Mouse (Mus musculus): ENCODE results near the gene Nop58.
"Not testable (repeated sequence)": the region's sequence is repeated elsewhere in the genome, so short reads cannot be mapped to it uniquely, and the experiment has no call there.

Gene Nop58

GRCm38 (mm10) chr1:59719900-59720299 is 35.1 kb downstream of the Nop58 start:
- peak; percentile 58 for DNase-seq (ENCODE audit: low read depth, low spot score)

GRCm38 (mm10) chr1:59725661-59726060 is 40.9 kb downstream of the Nop58 start:
- no peak for DNase-seq (ENCODE audit: low read depth, low spot score)

- DNase-seq (ENCODE audit: low read depth, low spot score) = no peak
Measured at GRCm38 (mm10) chr1:59730106-59730505, 45.3 kb downstream of the Nop58 start.

DNA sequence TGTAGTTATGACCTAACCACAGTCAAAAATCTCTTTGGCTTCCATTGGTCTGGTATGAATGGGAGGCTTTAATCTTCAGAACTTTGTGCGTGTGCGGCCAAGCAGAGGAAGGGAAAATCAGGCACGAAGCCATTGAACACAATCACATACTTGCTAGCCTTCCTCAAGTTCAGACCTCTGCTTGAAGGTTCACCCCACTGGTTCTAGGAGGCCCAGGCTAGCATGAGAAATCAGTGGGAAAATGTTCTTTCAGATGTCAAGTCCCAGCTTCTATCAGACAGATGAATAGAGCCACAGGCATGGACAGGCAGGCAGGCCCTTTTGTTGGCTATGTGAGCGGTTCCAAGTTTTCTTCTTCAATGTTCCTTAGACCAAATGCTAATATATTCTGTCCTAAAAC is 46.0 kb downstream of the Nop58 start:
- no peak for DNase-seq (ENCODE audit: low read depth, low spot score)

DNA sequence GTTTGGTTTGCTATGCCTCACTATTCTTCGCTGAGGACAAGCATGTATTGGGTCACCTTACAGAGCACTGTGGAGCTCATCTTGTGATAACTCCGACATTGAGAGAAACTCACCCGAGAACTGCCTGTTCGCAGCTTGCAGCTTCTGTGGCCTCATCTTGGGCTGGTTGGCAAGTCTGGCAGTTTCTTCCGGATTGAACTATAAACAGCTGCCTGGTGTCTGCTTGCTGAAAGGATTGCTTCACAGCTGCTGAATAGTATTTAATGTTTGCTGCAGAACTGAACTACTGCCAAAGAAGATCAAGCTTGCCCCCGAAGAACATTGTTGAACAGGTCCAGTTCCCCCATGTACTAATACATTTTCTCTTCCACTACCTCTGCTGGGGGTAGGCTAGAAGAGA is 49.3 kb downstream of the Nop58 start:
- DNase-seq (ENCODE audit: low read depth, low spot score) = peak; percentile 48

DNA sequence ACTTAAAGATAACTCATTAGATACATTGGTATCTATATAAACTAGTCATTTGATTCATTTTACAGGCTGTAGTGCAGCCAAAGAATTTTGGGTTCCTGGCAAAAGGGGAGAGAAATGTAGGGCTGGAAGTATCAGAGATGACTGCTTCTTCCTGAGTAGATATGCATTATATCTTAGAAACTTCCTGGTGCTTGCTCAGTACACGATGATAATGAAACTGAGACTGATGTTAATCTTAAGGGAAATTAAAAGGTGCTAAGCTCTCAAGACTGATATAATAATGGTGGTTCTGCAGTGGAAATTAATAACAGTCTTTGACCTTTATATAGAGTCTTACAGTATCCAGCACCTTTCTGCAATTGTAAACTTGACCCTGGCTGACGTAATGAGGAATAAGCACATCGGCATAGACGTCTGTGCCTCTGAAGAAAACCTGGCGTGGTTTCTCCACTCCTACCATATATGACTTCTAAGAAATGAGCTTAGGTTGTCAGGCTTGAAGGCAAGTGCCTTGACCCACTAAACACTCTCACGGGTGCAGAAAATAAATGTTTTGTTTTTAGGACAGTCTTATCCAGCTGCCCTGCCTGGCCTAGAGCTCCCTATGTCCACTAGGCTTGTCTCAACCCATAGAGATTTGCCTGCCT is 54.1 kb downstream of the Nop58 start:
- no peak for DNase-seq (ENCODE audit: low read depth, low spot score)

DNA sequence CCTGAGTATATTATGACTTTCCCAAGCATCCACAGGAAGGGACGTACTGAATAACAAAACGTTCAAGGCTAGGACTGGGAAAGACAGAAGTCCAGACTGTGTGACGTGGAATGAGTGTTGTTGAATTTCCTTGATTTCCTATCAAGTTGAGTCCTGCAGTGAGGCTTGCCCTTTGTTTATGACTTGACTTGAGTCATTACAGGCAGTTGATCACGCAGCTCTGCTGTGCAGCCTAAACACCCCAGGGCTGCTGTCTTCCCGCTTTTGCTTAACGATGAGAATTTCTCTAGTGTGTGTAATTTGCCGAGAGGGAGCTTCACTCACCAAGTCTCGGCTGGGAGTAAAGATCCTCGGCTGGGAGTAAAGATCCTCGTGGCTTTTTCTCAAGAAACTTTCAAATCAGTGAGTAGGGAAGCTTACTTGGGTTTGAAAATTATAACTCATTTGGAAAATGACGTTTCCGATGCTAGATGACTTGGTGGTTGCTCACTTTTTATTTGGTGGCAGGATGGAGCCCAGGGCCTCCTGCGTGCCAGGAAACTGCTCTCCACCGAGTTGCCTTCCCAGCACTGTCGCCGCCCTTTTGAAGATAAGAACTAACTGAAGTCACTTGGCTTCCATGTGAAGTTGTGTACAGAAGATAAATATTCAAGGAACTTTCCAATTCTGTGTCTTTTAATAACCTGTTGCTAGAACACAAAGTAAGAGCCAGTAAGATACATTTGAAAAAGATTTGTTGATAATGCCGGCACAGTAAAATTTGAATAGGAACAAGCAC is 55.0 kb downstream of the Nop58 start:
- no peak for DNase-seq (ENCODE audit: low read depth, low spot score)

DNA sequence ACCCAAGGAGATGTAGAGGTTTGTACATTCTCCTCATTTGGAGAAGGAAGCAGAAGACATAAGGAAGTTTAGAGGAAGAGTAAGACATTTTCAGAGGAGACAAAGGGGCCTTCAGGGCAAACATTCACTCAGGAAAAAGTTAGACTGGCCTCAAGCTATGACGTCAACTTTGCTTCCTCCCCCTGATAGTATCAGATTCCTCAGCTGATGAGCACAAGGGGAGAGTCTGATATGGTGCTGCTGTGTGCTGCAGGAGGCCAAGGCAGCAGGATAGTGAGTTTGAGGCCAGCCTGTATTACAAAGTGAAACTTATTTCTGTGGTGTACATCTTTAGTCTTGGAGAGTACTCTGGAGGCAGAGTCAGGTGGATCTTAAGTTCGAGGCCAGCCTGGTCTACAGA is 64.3 kb downstream of the Nop58 start:
- no peak for DNase-seq (ENCODE audit: low read depth, low spot score)

GRCm38 (mm10) chr1:59749724-59750123 is 65.0 kb downstream of the Nop58 start:
- not testable (repeated sequence) for DNase-seq (ENCODE audit: low read depth, low spot score)

DNA sequence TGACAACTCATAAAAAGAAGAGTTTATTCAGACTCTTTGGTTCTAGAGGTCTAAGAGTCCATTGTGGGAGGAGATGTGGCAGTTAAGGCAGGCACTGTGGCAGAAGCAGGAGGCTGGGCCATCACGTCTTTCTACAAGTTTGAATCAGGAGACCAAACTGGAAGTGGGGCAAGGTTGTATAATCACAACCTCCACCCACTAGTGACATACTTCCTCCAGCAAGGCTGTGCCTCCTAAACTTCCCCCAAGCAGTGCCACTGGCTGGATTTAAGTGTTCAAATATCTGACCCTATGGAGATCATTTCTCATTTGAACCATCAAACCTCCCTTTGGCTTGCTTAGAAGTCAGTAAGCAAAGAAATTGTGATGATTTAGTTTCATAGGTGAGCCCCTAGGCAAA is 70.5 kb downstream of the Nop58 start:
- DNase-seq (ENCODE audit: low read depth, low spot score) = no peak

DNA sequence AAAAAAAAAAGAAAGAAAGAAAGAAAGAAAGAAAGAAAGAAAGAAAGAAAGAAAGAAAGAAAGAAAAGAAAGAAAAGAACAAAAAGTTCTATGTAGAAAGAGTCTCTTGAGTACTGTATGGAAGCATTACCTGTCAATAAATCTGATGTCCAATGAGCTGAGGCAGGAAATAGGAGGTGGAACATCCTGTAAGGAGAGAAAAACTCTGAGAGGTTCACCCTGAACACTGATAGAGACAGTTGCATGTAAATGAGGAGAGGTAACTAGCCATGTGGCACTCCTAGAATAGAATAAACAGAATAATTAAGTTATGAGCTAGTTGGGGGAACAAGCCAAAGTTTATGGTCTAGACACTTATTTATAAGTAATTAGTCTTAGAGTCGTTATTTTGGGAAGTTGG is 73.6 kb downstream of the Nop58 start:
- no peak for DNase-seq (ENCODE audit: low read depth, low spot score)

GRCm38 (mm10) chr1:59762208-59762607 is 77.4 kb downstream of the Nop58 start:
- DNase-seq (ENCODE audit: low read depth, low spot score) = peak; percentile 73

DNA sequence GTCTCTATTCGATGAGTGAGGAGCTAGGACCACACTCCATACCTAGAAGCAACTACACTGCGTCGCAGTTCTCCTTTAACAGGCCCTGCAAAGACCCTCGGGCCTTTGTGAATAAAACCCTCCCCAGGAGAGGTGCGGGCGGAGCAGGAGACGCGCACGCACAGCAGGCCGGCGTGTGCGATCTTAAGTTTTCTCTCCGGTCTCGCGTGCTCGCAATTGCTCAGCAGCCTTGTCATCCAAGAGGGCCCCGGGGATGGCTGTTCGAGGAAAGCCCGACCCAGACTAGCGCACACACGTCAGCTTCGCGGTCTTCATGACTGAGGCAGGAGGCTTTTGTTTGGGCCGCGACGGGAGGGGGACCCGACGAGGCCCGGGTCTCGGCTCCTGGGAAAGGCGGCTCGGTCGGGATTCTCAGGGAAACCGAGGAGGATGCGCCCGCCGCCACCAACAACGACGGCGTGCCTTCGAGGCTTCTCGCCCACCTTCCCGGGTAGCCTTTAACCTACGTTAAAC is 77.9 kb downstream of the Nop58 start:
- peak; percentile 83 for DNase-seq (ENCODE audit: low read depth, low spot score)

DNA sequence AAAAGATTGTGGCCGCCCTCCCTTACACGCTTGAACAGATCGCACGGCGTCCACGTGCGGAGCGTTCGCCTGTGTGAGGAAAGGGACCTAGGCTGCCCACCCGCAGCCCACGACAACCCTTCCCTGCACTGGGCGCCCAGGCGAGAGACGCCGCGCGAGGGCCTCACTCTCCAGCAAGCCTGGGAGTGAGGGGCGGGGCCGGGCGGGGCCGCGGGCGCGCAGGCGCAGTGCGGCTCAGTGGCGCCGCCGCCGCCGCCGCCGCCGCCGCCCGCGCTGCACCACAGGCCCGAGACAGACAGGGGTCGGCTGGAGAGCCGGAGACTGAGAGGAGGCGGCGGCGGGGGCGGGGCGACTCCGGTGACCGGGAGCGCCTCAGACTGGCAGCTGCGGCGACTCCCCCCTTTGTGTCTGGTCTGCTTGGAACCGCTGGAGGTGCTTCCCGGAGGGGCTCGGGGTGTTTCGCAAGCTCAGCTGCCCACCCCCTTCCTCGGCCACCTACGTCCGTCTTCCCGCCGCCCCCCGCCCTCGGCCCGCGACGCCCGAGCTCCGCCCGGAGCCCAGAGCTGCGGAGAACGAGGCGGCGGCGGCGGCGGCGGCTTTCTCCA is 78.5 kb downstream of the Nop58 start, which contains the start of gene Bmpr2:
Gene Bmpr2, plus strand, starts transcription at position 237 of the 605 bp plus-strand sequence.
- peak; percentile 88 for DNase-seq (ENCODE audit: low read depth, low spot score)

DNA sequence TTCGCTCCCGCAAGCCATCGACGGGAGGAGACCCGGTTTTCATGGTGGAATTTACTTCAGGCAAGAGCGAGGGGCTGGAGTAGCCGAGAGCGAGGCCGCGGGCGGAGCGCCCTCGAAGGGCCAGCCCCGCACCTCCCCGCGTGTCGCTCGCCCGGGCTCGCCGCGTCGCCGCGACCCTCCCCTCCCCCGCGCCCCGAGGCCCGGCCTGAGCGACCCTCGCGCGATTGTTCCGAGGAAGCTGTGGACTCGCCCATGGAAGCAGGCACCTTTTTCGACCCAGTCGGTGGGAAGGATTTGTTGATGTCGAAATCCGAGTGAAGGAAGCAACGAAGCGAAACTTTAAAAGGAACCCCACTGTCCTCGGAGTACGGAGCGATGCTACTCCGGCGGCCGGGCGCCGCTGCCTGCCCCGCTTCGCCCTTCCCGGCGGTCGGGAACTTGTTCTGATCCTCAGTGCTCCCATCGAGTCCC is 79.0 kb downstream of the Nop58 start:
- peak; percentile 55 for DNase-seq (ENCODE audit: low read depth, low spot score)

GRCm38 (mm10) chr1:59764407-59764971 is 79.7 kb downstream of the Nop58 start:
- DNase-seq (ENCODE audit: low read depth, low spot score) = peak; percentile 68

- no peak for DNase-seq (ENCODE audit: low read depth, low spot score)
Measured at GRCm38 (mm10) chr1:59765279-59765678, 80.5 kb downstream of the Nop58 start.

- no peak for DNase-seq (ENCODE audit: low read depth, low spot score)
Measured at GRCm38 (mm10) chr1:59766626-59767025, 81.9 kb downstream of the Nop58 start.

Measured in brain, adult 2 months (tissue).